Mouse (Mus musculus) urinary bladder, postnatal 36 days (tissue): Measurements from ENCODE around the gene Prim2.

ENCODE experiments used
- DNase-seq, 2 experiments: peaks; one replicate each; pipeline ENCODE4 v3.0.0; 2022; ENCODE audit warnings: low spot score in 2 of 2, mixed read lengths in 1 of 2

Prim2 gene

DNA sequence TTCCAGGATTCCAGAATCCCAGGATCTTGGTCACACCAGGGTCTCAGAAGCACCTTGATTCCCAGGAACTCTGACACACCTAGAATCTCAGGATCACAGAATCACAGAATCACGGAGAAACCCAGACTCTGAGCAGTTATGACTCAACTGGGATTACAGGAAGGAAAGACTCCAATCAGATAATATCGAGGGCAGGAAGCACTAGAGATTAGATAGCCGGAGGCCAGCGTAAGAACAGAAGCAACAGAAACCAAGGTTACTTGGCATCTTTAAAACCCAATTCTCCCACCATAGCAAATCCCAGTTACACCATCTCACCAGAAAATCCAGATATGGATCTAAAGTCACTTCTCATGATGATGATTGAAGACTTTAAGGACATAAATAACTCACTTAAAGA is 113.0 kb downstream of the Prim2 start:
- no peak for DNase-seq

GRCm38 (mm10) chr1:33555626-33556025 is 114.0 kb downstream of the Prim2 start:
- DNase-seq: no peak

GRCm38 (mm10) chr1:33551350-33551749 is 118.2 kb downstream of the Prim2 start:
- DNase-seq: no peak

DNA sequence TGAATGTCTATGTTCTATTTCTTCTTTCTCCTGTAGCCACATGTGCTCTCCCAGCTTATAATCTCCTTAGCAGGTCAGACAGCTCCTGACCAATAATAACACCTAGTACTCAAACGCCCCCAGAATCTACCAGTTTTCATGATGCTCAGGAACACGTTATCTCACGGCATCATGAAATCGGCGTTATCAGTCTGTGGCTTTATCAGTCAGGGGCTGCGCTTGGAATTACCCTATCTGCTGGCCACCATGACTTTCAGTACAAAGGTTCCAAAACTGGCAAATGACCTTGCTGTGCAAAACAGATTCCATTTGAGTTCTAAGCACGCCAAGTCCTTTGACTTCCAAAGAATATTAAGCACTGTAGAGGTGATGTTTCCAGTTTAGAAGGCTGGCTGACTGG is 127.9 kb downstream of the Prim2 start:
- DNase-seq: no peak

DNA sequence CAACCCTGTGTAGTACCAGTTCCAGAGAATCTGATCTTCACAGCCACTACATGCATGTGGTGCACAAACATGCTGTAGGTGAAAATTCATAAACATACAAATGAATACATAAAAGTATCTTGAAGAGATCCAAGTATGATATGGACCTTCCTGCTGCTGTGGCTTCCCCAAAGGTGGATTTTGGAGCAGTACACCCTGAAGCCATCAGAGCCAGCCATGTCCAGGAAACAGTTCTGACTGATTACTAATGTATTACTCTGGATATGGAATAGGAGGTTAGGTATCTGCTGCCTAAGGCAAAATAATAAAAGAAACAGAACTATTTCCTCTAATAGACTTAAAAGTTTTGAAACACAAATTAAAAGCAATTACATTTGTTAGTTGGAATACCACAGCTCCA is 131.6 kb downstream of the Prim2 start:
- no peak for DNase-seq

DNA sequence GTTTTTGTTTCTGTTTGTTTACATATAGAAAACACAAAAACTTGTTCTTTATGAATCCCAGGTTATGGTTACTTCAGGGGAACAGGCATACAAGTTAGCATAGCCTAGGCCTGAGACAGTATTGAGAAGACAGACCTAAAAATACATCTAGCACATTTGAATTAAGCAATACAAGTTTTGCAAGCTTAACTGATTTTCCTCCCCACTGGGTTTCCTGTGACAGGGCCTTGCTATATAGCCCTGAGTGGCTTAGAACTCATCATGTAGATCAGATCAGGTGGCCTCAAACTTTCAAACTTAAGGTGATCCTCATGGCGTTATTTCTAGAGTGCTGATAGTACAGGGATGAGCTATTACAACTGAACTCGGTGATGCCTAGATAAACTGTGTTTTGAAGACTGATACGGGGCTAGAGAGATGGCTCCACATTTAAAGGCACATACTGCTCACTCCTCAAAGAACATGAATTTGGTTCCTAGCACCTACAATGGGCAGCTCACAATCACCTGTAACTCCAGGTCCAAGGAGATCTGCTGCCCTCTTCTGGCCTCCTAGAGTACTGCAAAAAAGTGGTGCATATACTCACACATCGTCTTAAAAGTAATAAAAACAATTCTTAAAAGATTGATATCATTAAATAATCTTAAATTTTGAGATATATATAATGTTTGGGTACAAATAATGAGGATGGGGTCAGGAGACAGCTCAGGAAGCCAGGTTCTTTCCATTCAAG is 133.2 kb downstream of the Prim2 start:
- DNase-seq: no peak

GRCm38 (mm10) chr1:33535140-33535686 is 134.4 kb downstream of the Prim2 start:
- no peak for DNase-seq

DNA sequence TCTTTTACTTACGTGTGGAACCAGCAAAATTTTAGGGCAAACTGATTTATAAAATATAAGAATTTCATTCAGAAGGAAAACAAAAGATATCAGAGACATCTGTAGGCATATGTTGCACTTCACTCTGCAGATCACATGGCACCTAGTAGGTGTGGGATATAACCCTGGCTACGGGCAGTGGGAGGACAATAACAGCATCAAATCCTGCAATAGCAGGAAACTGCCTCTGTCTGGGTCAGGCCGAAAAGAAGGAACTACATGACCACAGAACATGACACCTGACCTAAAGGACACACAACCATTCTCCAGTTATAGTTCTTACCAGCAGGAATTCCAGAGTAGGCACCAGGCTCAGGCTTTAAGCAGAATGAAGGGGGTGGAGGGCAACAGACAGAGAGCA is 137.7 kb downstream of the Prim2 start:
- no peak for DNase-seq

- DNase-seq: no peak
Measured at GRCm38 (mm10) chr1:33531097-33531856, 138.3 kb downstream of the Prim2 start.

DNA sequence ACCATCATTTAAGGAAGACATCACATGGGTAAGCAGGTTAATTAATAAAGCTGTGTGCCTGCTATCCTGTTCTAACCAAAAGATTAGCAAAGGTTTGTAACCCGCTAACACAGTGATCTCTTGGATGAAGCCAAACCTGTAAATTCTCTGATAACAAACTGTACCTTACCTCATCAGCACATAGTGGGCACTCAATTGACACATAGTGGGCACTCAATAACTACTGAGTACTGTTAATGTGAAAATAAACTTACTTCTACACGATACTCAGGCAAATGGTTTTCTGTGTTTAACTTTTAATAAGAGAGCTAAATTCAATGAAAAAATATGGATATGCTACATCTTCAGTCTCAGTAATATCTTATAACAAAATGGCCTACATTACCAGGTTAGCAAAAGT is 139.1 kb downstream of the Prim2 start:
- no peak for DNase-seq

DNA sequence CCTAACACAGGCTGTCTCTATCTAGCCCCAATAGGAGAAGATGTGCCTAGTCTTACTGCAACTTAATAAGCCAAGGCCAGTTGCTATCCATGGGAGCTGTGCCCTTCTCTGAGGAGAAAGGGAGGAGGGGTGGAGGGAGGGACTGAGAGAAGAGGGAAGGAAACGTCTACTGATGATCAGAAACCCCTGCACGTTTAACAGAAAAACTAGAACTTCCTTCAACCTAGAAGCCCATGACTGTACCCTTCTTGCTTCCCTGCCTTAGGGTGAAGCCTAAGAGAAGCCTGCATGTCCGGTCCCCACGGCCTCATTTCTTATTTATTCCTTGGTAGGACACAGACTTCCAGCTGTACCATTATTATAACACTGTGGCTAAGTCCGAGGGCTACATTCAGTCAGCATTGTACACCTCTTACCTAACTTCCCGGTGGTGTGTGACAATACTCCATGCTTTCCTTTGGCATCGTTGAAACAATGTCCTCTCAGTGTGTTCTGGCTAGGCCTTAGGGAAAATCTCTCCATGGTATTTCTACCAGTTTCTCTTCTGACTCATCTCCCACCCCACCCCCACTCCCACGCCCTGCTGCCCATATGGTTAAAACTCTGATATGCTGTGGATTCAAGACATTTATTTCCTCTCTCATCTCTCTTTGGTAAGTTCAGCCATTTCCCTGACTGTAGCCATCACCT is 139.9 kb downstream of the Prim2 start:
- DNase-seq: no peak

DNA sequence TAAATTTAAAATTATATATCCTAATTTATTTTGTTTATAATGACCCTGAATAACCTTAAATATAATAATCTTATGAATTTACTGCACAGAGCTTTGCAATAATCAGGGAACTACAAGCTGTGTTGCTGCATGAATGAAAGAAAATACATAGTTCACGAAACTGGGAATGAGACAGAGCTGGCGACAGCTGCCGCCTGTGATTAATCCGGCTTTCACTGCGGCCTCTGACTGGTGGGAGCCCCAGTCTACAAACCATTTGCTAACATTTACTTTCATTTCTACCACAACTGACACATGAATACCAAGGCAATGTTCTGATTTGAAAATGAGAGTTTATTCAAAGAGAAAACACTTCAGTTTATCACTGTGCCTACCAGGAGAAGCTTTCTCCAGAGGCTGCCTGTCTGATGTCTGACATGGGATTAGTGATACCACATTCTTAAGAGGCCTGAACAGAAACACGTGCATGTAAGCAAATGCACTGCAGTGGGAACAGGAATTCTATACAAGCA is 142.2 kb downstream of the Prim2 start:
- no peak for DNase-seq

GRCm38 (mm10) chr1:33523223-33523622 is 146.4 kb downstream of the Prim2 start:
- DNase-seq: no peak

GRCm38 (mm10) chr1:33515124-33515523 is 154.5 kb downstream of the Prim2 start:
- DNase-seq: no peak

DNA sequence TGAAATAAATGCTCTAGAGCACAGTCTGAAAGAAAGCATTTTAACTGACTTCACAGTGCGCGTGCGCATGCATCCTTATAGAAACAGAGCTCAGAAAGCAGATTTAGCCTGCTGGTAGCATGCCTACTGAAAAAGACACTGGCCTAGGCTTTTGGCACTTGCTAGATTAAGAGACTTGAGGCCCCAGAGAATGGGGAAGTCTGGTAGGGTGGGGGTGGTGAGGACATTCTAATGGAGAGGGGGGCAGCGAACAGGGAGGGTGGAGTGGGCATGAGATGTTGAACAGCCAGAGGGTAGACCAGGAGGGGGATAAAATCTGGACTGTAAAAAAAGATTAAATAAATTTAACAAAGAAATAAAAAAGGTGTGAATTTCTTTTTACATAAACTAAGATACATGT is 158.3 kb downstream of the Prim2 start:
- no peak for DNase-seq

GRCm38 (mm10) chr1:33504371-33504770 is 165.2 kb downstream of the Prim2 start:
- DNase-seq: no peak

- no peak for DNase-seq
Measured at GRCm38 (mm10) chr1:33502890-33503289, 166.7 kb downstream of the Prim2 start.

GRCm38 (mm10) chr1:33502298-33502697 is 167.3 kb downstream of the Prim2 start:
- DNase-seq: no peak

- no peak for DNase-seq
Measured at GRCm38 (mm10) chr1:33500111-33500510, 169.5 kb downstream of the Prim2 start.

- DNase-seq: no peak
Measured at GRCm38 (mm10) chr1:33499603-33500002, 170.0 kb downstream of the Prim2 start.

- DNase-seq: no peak
Measured at GRCm38 (mm10) chr1:33496128-33496527, 173.5 kb downstream of the Prim2 start.

DNA sequence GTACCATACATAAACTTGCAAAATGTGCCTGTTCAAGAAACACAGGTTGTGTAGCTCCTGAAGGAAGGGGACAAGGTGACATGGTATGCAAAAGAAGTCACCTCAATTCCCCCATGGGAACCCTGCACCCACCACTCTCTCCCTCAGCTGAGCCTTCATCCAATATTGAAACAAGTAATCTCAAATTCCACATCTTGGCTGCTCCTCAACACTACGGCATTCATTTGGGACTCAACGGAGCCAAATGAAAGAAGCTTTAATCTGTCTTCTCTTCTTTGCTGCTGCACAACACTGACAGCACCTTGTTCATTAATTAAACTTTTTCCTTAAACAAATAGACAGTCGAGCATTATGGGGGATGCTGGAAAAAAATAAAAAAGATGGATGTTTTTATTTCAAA is 174.0 kb downstream of the Prim2 start:
- no peak for DNase-seq
